Mouse (Mus musculus) erythroblast, embryonic 14.5 days (primary cell): ENCODE data around the gene Prmt7. TPM values are rescaled to one million over a fixed set of nuclear protein-coding genes. Genes with fewer than 3 reads are reported as not detected.

Source experiments
- H3K27me3 ChIP-seq: 2 replicates; pipeline ENCODE4 v1.6.1; 2012; ENCODE audit warnings: inconsistent platforms; ENCODE audit not compliant: control insufficient read depth
- H3K36me3 ChIP-seq: 2 replicates; pipeline ENCODE4 v1.6.1; 2012; ENCODE audit warnings: mild to moderate bottlenecking, inconsistent platforms; ENCODE audit not compliant: control insufficient read depth
- H3K4me1 ChIP-seq: 2 replicates; pipeline ENCODE4 v1.6.1; 2012; ENCODE audit warnings: inconsistent platforms; ENCODE audit not compliant: control insufficient read depth
- H3K4me3 ChIP-seq: replicated peaks from 2 replicates; pipeline ENCODE3; 2012; ENCODE audit warnings: moderate library complexity, mild to moderate bottlenecking, inconsistent platforms
- H3K9me3 ChIP-seq: 2 replicates; pipeline ENCODE4 v1.6.1; 2012; ENCODE audit warnings: low read length, inconsistent platforms, mixed read lengths; ENCODE audit not compliant: control insufficient read depth
- GATA1 ChIP-seq: IDR thresholded peaks from 2 replicates; pipeline ENCODE4 v1.6.1; 2012; ENCODE audit warnings: low read length, inconsistent platforms, mixed read lengths
- TAL1 ChIP-seq: IDR thresholded peaks from 3 replicates; pipeline ENCODE4 v1.6.1; 2012; ENCODE audit warnings: low read length, inconsistent platforms, mixed read lengths
- polyA plus RNA-seq: library from polyadenylated mRNA; stranded (reverse); fragments of >175 nt; gene quantifications from 2 replicates; pipeline ENCODE4 v1.2.3, GENCODE M21; 2012

The Prmt7 gene
- polyA plus RNA-seq, 1 experiment: 0.36 TPM

- Histone ChIP-seq H3K9me3 (no peaks in the 10 kb centered on the region), H3K27me3 (no peaks in the 10 kb centered on the region), H3K4me3 (no peak overlapping the region), H3K4me1 (peaks cover 2% of the 10 kb centered on the region; the same call in 1 of the 2 replicates), H3K36me3 (no peaks in the 10 kb centered on the region)
- no peak for TF ChIP-seq TAL1
- TF ChIP-seq GATA1: no peak
Observed at GRCm38 (mm10) chr8:106271378-106271777, 60.6 kb downstream of the Prmt7 start.

DNA sequence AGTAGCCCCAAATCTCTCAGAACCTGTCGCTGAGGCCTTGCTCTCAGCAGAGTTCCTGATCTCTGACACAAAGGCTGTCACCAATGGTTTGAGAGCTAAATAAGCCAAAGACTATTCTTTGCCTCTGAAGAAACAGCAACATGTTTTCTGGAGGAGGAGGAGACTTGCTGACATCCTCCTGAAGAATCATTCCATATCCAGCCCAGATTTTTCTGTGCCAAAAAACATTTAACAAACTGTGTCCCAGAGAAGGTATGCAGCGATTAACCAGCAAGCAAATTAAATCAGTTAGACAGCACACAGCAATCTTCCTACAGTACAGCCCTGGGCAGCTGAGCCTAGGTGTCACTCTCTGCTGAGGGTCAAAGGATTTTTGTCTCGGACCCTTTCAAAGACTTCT, 62.7 kb downstream of the Prmt7 start:
- Histone ChIP-seq H3K27me3 (no peaks in the 10 kb centered on the region), H3K9me3 (no peaks in the 10 kb centered on the region), H3K4me3 (no peak overlapping the region), H3K4me1 (peaks cover 2% of the 10 kb centered on the region; the same call in 1 of the 2 replicates), H3K36me3 (no peaks in the 10 kb centered on the region)
- TF ChIP-seq TAL1: no peak
- TF ChIP-seq GATA1: no peak

DNA sequence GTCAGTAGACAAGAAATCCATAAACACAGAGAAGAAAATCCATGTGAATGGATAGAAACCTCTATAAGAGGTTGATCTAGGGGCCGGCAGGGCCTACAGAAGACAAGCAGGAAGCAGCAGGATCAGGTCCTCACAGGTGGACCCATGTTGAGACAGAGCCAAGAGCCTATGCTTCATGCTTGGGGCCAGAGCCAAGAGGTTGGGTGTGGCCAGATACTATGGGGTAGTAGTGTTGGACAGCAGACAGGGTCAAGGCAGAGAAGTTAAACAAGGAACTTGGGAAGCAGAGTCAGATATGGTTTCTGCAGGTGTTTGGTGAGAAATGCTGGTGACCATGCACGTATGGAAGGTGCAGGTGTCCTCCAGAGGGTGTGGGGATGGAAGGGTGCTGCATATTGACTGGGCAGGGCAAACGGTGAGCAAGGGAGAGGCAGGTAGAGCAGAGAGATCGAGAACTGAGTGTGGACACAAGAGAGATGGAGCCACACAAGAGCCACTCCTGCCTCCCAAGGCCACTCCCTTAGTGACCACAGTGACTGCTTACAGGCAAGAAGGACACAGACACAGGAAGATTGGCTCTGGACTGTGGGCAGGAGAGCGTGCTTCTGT, 66.1 kb downstream of the Prmt7 start:
- no peaks in the 10 kb centered on the region for H3K36me3 ChIP-seq
- no peaks in the 10 kb centered on the region for H3K9me3 ChIP-seq
- TF ChIP-seq TAL1 (no peak), GATA1 (no peak)
- no peaks in the 10 kb centered on the region for H3K4me1 ChIP-seq
- H3K4me3 ChIP-seq: no peak overlapping the region
- H3K27me3 ChIP-seq: no peaks in the 10 kb centered on the region

DNA sequence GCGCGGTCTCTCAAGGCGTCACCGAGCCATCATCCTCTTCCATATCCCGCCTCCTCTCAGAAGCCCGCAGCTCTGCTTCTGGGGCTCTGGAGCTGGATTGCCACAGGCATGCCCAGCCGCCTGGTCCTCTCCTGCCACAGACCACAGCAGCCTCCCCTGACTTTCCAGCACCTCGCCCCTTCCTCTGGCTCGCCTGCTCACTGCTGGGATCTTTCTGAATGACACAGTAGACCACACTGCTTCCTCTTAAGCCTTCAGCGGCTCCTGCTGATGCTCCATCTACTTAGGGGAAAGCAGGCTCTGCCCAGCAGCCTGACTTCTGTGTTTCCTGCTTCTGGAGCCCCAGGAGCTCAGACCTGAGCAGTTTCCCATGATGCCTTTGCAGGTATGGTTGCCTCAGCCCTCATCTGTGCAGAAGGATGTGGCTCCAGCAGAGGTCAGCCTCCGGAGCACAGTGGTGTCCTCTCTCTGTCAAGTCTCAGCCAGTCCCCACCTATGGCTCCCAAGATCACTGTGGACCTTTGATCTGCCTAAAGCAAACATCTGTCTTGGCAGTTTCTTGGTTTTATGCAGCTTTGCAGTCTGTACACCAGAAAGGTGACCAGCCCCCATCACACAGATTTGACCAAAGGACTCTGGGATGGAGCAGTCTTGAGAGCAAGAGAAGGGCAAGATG, 67.8 kb downstream of the Prmt7 start:
- Histone ChIP-seq H3K4me3 (no peak overlapping the region), H3K36me3 (no peaks in the 10 kb centered on the region), H3K9me3 (no peaks in the 10 kb centered on the region), H3K27me3 (no peaks in the 10 kb centered on the region), H3K4me1 (no peaks in the 10 kb centered on the region)
- TF ChIP-seq TAL1 (no peak), GATA1 (no peak)

DNA sequence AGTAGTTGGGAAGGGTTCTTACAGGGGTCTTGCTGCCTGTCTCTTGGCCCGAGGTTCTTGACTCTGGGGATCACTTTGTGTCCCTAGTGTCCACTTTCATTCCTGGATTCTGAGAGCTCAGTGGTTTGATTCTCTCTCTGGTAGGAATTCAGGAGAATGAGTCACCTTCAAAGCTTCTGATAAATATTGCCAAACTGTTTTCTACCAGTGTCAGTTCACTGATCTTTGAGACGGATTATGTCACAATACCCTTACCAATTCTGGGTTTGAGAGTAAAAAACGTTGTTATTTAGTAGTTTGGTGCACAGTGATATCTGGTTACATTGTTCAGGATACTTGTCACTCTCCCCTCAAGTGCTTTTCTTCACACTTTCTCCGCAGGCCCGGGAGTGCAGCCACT, 69.4 kb downstream of the Prmt7 start:
- Histone ChIP-seq H3K27me3 (no peaks in the 10 kb centered on the region), H3K4me1 (no peaks in the 10 kb centered on the region), H3K4me3 (no peak overlapping the region), H3K9me3 (no peaks in the 10 kb centered on the region), H3K36me3 (no peaks in the 10 kb centered on the region)
- TF ChIP-seq TAL1 (no peak), GATA1 (no peak)

DNA sequence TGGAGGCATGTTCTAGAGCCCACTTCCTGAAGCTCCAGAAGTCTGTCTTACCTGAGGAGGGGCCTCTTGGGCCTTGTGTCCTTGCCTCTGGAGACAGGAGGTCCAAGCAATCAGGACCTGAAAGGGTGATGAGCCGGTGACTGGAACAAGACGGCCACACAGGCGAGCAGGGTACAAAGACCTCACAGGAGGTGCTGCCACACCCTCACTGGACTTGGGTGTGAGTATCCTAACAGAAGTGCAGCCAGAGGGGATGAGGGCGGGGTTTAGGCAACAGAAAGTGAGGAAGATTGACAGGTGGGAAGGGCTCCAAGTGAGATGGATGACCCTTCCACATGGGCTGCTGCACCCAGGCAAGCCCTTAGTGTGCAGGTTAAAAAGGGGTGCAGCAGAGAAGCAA, 70.1 kb downstream of the Prmt7 start:
- TF ChIP-seq GATA1 (no peak), TAL1 (no peak)
- Histone ChIP-seq H3K27me3 (no peaks in the 10 kb centered on the region), H3K4me3 (no peak overlapping the region), H3K9me3 (no peaks in the 10 kb centered on the region), H3K36me3 (no peaks in the 10 kb centered on the region), H3K4me1 (no peaks in the 10 kb centered on the region)

DNA sequence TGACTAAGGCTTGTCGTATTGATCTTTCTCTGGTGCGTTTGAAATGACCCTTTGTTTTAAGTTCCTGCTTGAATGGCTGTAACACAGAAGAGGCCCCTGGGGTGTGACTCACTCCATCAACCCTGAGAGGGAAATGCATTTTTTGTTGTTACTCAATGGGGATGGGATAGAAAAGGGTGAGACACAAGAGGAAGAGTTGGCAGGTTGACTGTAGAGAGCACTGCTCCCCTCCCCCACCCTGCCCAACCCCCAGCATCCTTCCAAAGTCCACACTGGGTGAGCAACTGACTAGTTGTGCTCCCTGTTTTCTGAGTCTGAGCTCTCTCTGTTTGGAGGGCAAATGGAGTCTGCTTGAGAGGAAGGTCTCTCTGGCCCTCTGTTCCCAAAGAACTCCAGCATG, 76.7 kb downstream of the Prmt7 start:
- Histone ChIP-seq H3K36me3 (no peaks in the 10 kb centered on the region), H3K4me3 (no peak overlapping the region), H3K4me1 (peaks cover 2% of the 10 kb centered on the region), H3K27me3 (no peaks in the 10 kb centered on the region), H3K9me3 (no peaks in the 10 kb centered on the region)
- TF ChIP-seq GATA1 (no peak), TAL1 (no peak)

DNA sequence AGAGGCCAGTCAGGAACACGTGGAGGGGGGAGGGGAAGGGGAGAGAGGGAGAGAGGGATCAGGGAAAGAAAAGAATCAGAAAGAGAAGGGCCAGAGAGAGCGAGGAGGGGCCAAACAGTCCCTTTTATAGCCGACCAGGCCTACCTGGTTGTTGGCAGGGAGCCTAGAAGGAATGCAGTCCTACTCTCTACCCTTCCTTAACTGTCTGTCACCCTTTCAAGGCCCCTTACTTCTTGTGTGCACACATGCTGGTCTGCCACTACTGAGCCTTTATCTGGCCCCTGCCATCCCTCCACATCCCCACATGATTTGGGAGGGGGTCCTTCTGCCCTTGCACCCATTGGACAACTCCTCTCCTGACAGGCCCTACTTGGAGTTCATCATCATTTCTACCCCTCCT, 78.0 kb downstream of the Prmt7 start:
- Histone ChIP-seq H3K4me1 (peaks cover 2% of the 10 kb centered on the region), H3K36me3 (no peaks in the 10 kb centered on the region), H3K4me3 (no peak overlapping the region), H3K9me3 (no peaks in the 10 kb centered on the region), H3K27me3 (no peaks in the 10 kb centered on the region)
- no peak for TF ChIP-seq GATA1
- TF ChIP-seq TAL1: no peak

- TF ChIP-seq TAL1 (no peak), GATA1 (no peak)
- H3K27me3 ChIP-seq: no peaks in the 10 kb centered on the region
- no peak overlapping the region for H3K4me3 ChIP-seq
- no peaks in the 10 kb centered on the region for H3K9me3 ChIP-seq
- no peaks in the 10 kb centered on the region for H3K36me3 ChIP-seq
- H3K4me1 ChIP-seq: peaks cover 2% of the 10 kb centered on the region
Observed at GRCm38 (mm10) chr8:106289464-106289863, 78.7 kb downstream of the Prmt7 start.
